Mouse (Mus musculus): ENCODE measurements around the gene Yif1b.

DNA sequence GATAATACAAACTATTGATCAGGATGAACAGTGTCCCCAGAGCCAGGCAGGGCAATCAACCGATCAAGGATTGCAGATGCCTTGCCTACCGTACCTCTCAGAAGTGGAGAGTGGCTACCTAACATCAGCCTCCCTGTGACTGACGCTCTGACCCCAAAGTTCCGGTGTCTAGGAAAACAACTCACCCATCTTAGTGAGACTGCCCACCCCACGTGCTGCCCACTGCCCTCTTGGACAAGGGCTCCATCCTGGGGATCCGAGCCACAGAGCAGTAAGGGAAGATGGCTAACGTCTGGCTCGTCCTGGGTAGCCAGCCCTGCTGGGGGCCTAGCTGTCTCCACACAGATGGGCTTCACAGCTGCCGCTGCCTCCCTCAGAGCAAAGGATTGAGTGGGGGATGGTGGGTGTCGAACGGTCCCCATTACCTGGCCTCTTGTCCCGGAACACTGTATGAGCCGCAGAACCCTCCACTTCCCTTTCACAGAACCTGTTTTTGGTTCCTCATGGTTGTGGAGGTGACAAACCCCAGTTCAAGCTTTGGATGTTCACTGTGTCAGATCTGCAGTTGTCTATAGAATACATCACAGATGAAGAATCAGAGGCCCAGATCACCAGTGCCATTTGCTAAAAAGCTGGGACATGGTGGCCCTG is 56.1 kb downstream of the Yif1b start:
- TF ChIP-seq CTCF (conservative IDR thresholded peaks at IDR 0.05; ENCODE audit: low read length) (no peak), POU5F1 (IDR thresholded peaks at IDR 0.05; ENCODE audit: borderline replicate concordance, low read length) (no peak)

All from E14TG2a.4 (cell line).